Mouse (Mus musculus): ENCODE measurements around the gene Pwwp2b. TPM values are rescaled to one million over a fixed set of nuclear protein-coding genes. Genes with fewer than 3 reads are reported as not detected.
A peak's percentile ranks its signal among the peaks of the same experiment; 100 is the strongest.

Pwwp2b gene
- polyA plus RNA-seq, 1 experiment from 2014 or later: 13.5 TPM

- Histone ChIP-seq H3K9ac (peak overlapping the region; percentile 82), H3K27ac (ENCODE audit: low read depth) (peak overlapping the region; percentile 88), H3K4me2 (peak overlapping the region; percentile 94), H3K36me3 (ENCODE audit: insufficient read depth) (no peaks in the 10 kb centered on the region), H3K9me3 (ENCODE audit: low read depth, low read length) (no peaks in the 10 kb centered on the region), H3K27me3 (ENCODE audit: insufficient read depth, low read length) (no peaks in the 10 kb centered on the region), H3K4me1 (ENCODE audit: insufficient read depth) (peaks cover 46% of the 10 kb centered on the region), H3K4me3 (ENCODE audit: low read depth, low read length) (peak overlapping the region; percentile 70)
- DNase-seq: peak; percentile 53
- ATAC-seq (ENCODE audit: insufficient read depth): peak; percentile 7; the same call in 1 of the 2 replicates
- no peak for TF ChIP-seq CTCF (IDR thresholded peaks at IDR 0.05; ENCODE audit: low read depth)
- 1% methylated on average over 45 of the region's 45 CpGs for WGBS
These were observed 528 bp downstream of the Pwwp2b start for GRCm38 (mm10) chr7:139248615-139249405.

- ATAC-seq (ENCODE audit: insufficient read depth): no peak
- Histone ChIP-seq H3K9me3 (ENCODE audit: low read depth, low read length) (no peaks in the 10 kb centered on the region), H3K27me3 (ENCODE audit: insufficient read depth, low read length) (no peaks in the 10 kb centered on the region), H3K9ac (peak overlapping the region; percentile 82), H3K36me3 (ENCODE audit: insufficient read depth) (no peaks in the 10 kb centered on the region), H3K4me3 (ENCODE audit: low read depth, low read length) (peak overlapping the region; percentile 70), H3K4me2 (peak overlapping the region; percentile 94), H3K4me1 (ENCODE audit: insufficient read depth) (peaks cover 46% of the 10 kb centered on the region), H3K27ac (ENCODE audit: low read depth) (peak overlapping the region; percentile 54; the same call in 1 of the 2 replicates)
- WGBS: 29% methylated on average over 7 of the region's 7 CpGs
- no peak for DNase-seq
- no peak for TF ChIP-seq CTCF (IDR thresholded peaks at IDR 0.05; ENCODE audit: low read depth)
These were observed 1.3 kb downstream of the Pwwp2b start for GRCm38 (mm10) chr7:139249406-139250210.

GRCm38 (mm10) chr7:139251881-139252301, 3.6 kb downstream of the Pwwp2b start:
- H3K4me2 ChIP-seq: peak overlapping the region; percentile 32; the same call in 1 of the 2 replicates
- DNase-seq (peak; percentile 90), ATAC-seq (ENCODE audit: insufficient read depth) (peak; percentile 33; the same call in 1 of the 2 replicates)
- peaks cover 19% of the 10 kb centered on the region for H3K36me3 ChIP-seq (ENCODE audit: insufficient read depth)
- no peaks in the 10 kb centered on the region for H3K9me3 ChIP-seq (ENCODE audit: low read depth, low read length)
- peak overlapping the region; percentile 30; the same call in 1 of the 2 replicates for H3K9ac ChIP-seq
- 26% methylated on average over 5 of the region's 5 CpGs for WGBS
- no peak overlapping the region for H3K4me3 ChIP-seq (ENCODE audit: low read depth, low read length)
- peak overlapping the region; percentile 86 for H3K27ac ChIP-seq (ENCODE audit: low read depth)
- no peaks in the 10 kb centered on the region for H3K27me3 ChIP-seq (ENCODE audit: insufficient read depth, low read length)
- peaks cover 46% of the 10 kb centered on the region for H3K4me1 ChIP-seq (ENCODE audit: insufficient read depth)
- TF ChIP-seq CTCF (IDR thresholded peaks at IDR 0.05; ENCODE audit: low read depth): no peak

GRCm38 (mm10) chr7:139252566-139252965, 4.3 kb downstream of the Pwwp2b start:
- TF ChIP-seq CTCF (IDR thresholded peaks at IDR 0.05; ENCODE audit: low read depth): no peak
- Histone ChIP-seq H3K27me3 (ENCODE audit: insufficient read depth, low read length) (no peaks in the 10 kb centered on the region), H3K27ac (ENCODE audit: low read depth) (peak overlapping the region; percentile 5; the same call in 1 of the 2 replicates), H3K4me2 (no peak overlapping the region), H3K4me3 (ENCODE audit: low read depth, low read length) (no peak overlapping the region), H3K9me3 (ENCODE audit: low read depth, low read length) (no peaks in the 10 kb centered on the region), H3K4me1 (ENCODE audit: insufficient read depth) (peaks cover 44% of the 10 kb centered on the region), H3K36me3 (ENCODE audit: insufficient read depth) (peaks cover 23% of the 10 kb centered on the region), H3K9ac (no peak overlapping the region)
- DNase-seq (no peak), ATAC-seq (ENCODE audit: insufficient read depth) (no peak)
- WGBS: 73% methylated on average over 7 of the region's 7 CpGs

- DNase-seq: no peak
- Histone ChIP-seq H3K9me3 (ENCODE audit: low read depth, low read length) (no peaks in the 10 kb centered on the region), H3K4me1 (ENCODE audit: insufficient read depth) (peaks cover 43% of the 10 kb centered on the region), H3K36me3 (ENCODE audit: insufficient read depth) (peaks cover 23% of the 10 kb centered on the region), H3K4me2 (no peak overlapping the region), H3K27me3 (ENCODE audit: insufficient read depth, low read length) (no peaks in the 10 kb centered on the region), H3K27ac (ENCODE audit: low read depth) (peak overlapping the region; percentile 5; the same call in 1 of the 2 replicates), H3K4me3 (ENCODE audit: low read depth, low read length) (no peak overlapping the region), H3K9ac (peak overlapping the region; percentile 3; the same call in 1 of the 2 replicates)
- no peak for TF ChIP-seq CTCF (IDR thresholded peaks at IDR 0.05; ENCODE audit: low read depth)
- WGBS: 43% methylated on average over 9 of the region's 9 CpGs
- ATAC-seq (ENCODE audit: insufficient read depth): no peak
These were observed 4.7 kb downstream of the Pwwp2b start for GRCm38 (mm10) chr7:139252986-139253385.

- H3K36me3 ChIP-seq (ENCODE audit: insufficient read depth): peaks cover 23% of the 10 kb centered on the region
- peak overlapping the region; percentile 3; the same call in 1 of the 2 replicates for H3K9ac ChIP-seq
- H3K4me1 ChIP-seq (ENCODE audit: insufficient read depth): peaks cover 42% of the 10 kb centered on the region
- H3K27ac ChIP-seq (ENCODE audit: low read depth): 0 out of 2 replicates have a peak overlapping the region, but pooled peaks have one; percentile 5
- H3K27me3 ChIP-seq (ENCODE audit: insufficient read depth, low read length): no peaks in the 10 kb centered on the region
- no peak for ATAC-seq (ENCODE audit: insufficient read depth)
- DNase-seq: no peak
- H3K4me3 ChIP-seq (ENCODE audit: low read depth, low read length): no peak overlapping the region
- H3K4me2 ChIP-seq: no peak overlapping the region
- 54% methylated on average over 3 of the region's 3 CpGs for WGBS
- H3K9me3 ChIP-seq (ENCODE audit: low read depth, low read length): no peaks in the 10 kb centered on the region
- no peak for TF ChIP-seq CTCF (IDR thresholded peaks at IDR 0.05; ENCODE audit: low read depth)
These were observed 5.2 kb downstream of the Pwwp2b start for GRCm38 (mm10) chr7:139253462-139253861.

Data from lung, embryonic 14.5 days (tissue).